8 mouse cellular contexts compared by ENCODE assay signal in genomic region chr6:29712011-29712584, GRCm38 (mm10). TPM values are rescaled to one million over a fixed set of nuclear protein-coding genes. Genes with fewer than 3 reads are reported as not detected.
DNase-seq lines count a peak whose midpoint lies in the region; ATAC-seq and TF ChIP-seq lines count a peak whose summit lies in the region.
"Had no signal": no experiment of that assay in that cellular context is flagged by ENCODE, and none has a peak within 500 bp of the region (broad histone marks: within the 10 kb centered on the region; RNA-seq: fewer than 3 reads in every experiment).

No protein-coding gene starts in this region.

- no peak overlapping the region for H3K4me3 ChIP-seq in left cerebral cortex, adult 2 months
- no peak overlapping the region for H3K4me3 ChIP-seq in intestine, embryonic 16.5 days (ENCODE audit: low read length)
- no peak overlapping the region for H3K4me3 ChIP-seq in midbrain, postnatal 0 days (ENCODE audit: low read depth, low read length)
- H3K4me3 ChIP-seq: lung, embryonic 15.5 days had no signal

- intact Hi-C loops in left cerebral cortex, adult 2 months (cut with DNase I) = loop anchor here (1.0 to 2.0 kb wide), 2 partner anchors 46 to 109 kb away; no protein-coding TSS in a partner anchor
- intact Hi-C loops in left cerebral cortex, postnatal 36 days (cut with DNase I) = loop anchor here (2.0 kb wide), 1 partner anchor 47 kb away; no protein-coding TSS in a partner anchor

- no peaks in the 10 kb centered on the region for H3K36me3 ChIP-seq in intestine, embryonic 16.5 days (ENCODE audit: control insufficient read depth, insufficient read depth, low read length)
- H3K36me3 ChIP-seq in midbrain, postnatal 0 days (ENCODE audit: insufficient read depth, low read length) = no peaks in the 10 kb centered on the region
- H3K36me3 ChIP-seq: lung, embryonic 15.5 days had no signal

- TF ChIP-seq CTCF in left cerebral cortex, adult 2 months (IDR thresholded peaks at IDR 0.05) = peak; percentile 84
- TF ChIP-seq CTCF in midbrain, postnatal 0 days (IDR thresholded peaks at IDR 0.05) = peak; percentile 90

- H3K27me3 ChIP-seq in intestine, embryonic 16.5 days (replicated peaks; ENCODE audit: control insufficient read depth, insufficient read depth, low read length) = no peaks in the 10 kb centered on the region
- H3K27me3 ChIP-seq in midbrain, postnatal 0 days (ENCODE audit: insufficient read depth, low read length) = no peaks in the 10 kb centered on the region
- H3K27me3 ChIP-seq: lung, embryonic 15.5 days had no signal

- H3K9ac ChIP-seq in intestine, embryonic 16.5 days (ENCODE audit: low read depth, low read length) = no peak overlapping the region
- no peak overlapping the region for H3K9ac ChIP-seq in midbrain, postnatal 0 days (replicated peaks; ENCODE audit: low read length, poor library complexity, severe bottlenecking)
- H3K9ac ChIP-seq: lung, embryonic 15.5 days had no signal

- no peaks in the 10 kb centered on the region for H3K9me3 ChIP-seq in intestine, embryonic 16.5 days (ENCODE audit: control insufficient read depth, low read length)
- H3K9me3 ChIP-seq in midbrain, postnatal 0 days (ENCODE audit: low read length) = no peaks in the 10 kb centered on the region
- H3K9me3 ChIP-seq: lung, embryonic 15.5 days had no signal

- no peaks in the 10 kb centered on the region for H3K4me1 ChIP-seq in intestine, embryonic 16.5 days (ENCODE audit: control insufficient read depth, insufficient read depth, low read length)
- peaks cover 8% of the 10 kb centered on the region; the same call in 1 of the 2 replicates for H3K4me1 ChIP-seq in midbrain, postnatal 0 days (ENCODE audit: insufficient read depth, low read length)

- no peak overlapping the region for H3K4me2 ChIP-seq in intestine, embryonic 16.5 days (ENCODE audit: low read depth, low read length)
- no peak overlapping the region for H3K4me2 ChIP-seq in midbrain, postnatal 0 days (ENCODE audit: low read depth, low read length, poor library complexity, severe bottlenecking)
- H3K4me2 ChIP-seq: lung, embryonic 15.5 days had no signal

- WGBS in intestine, embryonic 16.5 days = 46% methylated on average over 3 of the region's 3 CpGs
- WGBS in midbrain, postnatal 0 days = 42% methylated on average over 3 of the region's 3 CpGs

- H3K27ac ChIP-seq in left cerebral cortex, adult 2 months = no peak overlapping the region
- H3K27ac ChIP-seq in intestine, embryonic 16.5 days (ENCODE audit: low read length) = no peak overlapping the region
- H3K27ac ChIP-seq in midbrain, postnatal 0 days (ENCODE audit: low read depth, low read length) = no peak overlapping the region
- H3K27ac ChIP-seq: lung, embryonic 15.5 days had no signal

- DNase-seq in left cerebral cortex, adult 2 months (ENCODE audit: extremely low spot score in 1 of 2, low spot score in 2 of 2) = no peak
- no peak for DNase-seq in left cerebral cortex, postnatal 36 days (ENCODE audit: low spot score in 2 of 2)
- peak; percentile 73 for DNase-seq in MN1 (ENCODE audit: low spot score)
- peak; percentile 64 to 83 for DNase-seq in cerebellum, postnatal 10 days
- peak; percentile 88 for DNase-seq in midbrain, postnatal 0 days (ENCODE audit: low spot score)
- no peak for DNase-seq in spleen, adult 18-20 months

- peak; percentile 34; the same call in 1 of the 2 replicates for ATAC-seq in intestine, embryonic 16.5 days
- ATAC-seq in midbrain, postnatal 0 days (ENCODE audit: low FRiP score) = no peak

RNA-seq across cellular contexts. Expression of gene Tspan33, which starts 18.1 kb away (rescaled TPM):
- 10 to 100 TPM; 27.5 to 28.2 TPM for total RNA-seq in left cerebral cortex, adult 2 months (2021)
- total RNA-seq in left cerebral cortex, postnatal 36 days (2021) = 10 to 100 TPM; 28.0 TPM
- polyA plus RNA-seq in intestine, embryonic 16.5 days (2015; fragmentation: Nextera tagmentation; extraction: Ambion mirVana) = 0.98 and 2.6 TPM in 2 replicates
- 13.8 and 18.5 TPM in 2 replicates for total RNA-seq in midbrain, postnatal 0 days (2014; rRNA removed)
- polyA plus RNA-seq in midbrain, postnatal 0 days (2015; fragmentation: Nextera tagmentation; extraction: Ambion mirVana) = 10.7 and 12.4 TPM in 2 replicates

RNA-seq across cellular contexts. Expression of gene Smo, which starts 23.2 kb away (rescaled TPM):
- total RNA-seq in left cerebral cortex, adult 2 months (2021) = 1 to 10 TPM; 9.0 to 9.2 TPM
- total RNA-seq in left cerebral cortex, postnatal 36 days (2021) = 1 to 10 TPM; 8.1 to 9.0 TPM
- 18.8 and 18.9 TPM in 2 replicates for polyA plus RNA-seq in intestine, embryonic 16.5 days (2015; fragmentation: Nextera tagmentation; extraction: Ambion mirVana)
- total RNA-seq in midbrain, postnatal 0 days (2014; rRNA removed) = 38.7 and 42.3 TPM in 2 replicates
- 7.2 and 7.8 TPM in 2 replicates for polyA plus RNA-seq in midbrain, postnatal 0 days (2015; fragmentation: Nextera tagmentation; extraction: Ambion mirVana)

RNA-seq across cellular contexts. Expression of gene Ahcyl2, which starts 55.7 kb away (rescaled TPM):
- total RNA-seq in left cerebral cortex, adult 2 months (2021) = 100 to 1,000 TPM; 137 to 141 TPM
- total RNA-seq in left cerebral cortex, postnatal 36 days (2021) = 100 to 1,000 TPM; 122 to 136 TPM
- 80.5 and 91.5 TPM in 2 replicates for polyA plus RNA-seq in intestine, embryonic 16.5 days (2015; fragmentation: Nextera tagmentation; extraction: Ambion mirVana)
- 66.7 and 69.1 TPM in 2 replicates for total RNA-seq in midbrain, postnatal 0 days (2014; rRNA removed)
- polyA plus RNA-seq in midbrain, postnatal 0 days (2015; fragmentation: Nextera tagmentation; extraction: Ambion mirVana) = 12.8 and 16.0 TPM in 2 replicates

Comparison
In these comparisons a context has a peak if more than half of its experiments do, and no peak if none do; other contexts are left out.
1. DNase-seq: peak in MN1 (single experiment), cerebellum, postnatal 10 days (2 of 2) and midbrain, postnatal 0 days (single experiment); none in left cerebral cortex, adult 2 months (0 of 2), left cerebral cortex, postnatal 36 days (0 of 2) and spleen, adult 18-20 months (0 of 2).